Mouse (Mus musculus) midbrain, embryonic 16.5 days (tissue): ENCODE measurements around the gene Nme7. TPM values are rescaled to one million over a fixed set of nuclear protein-coding genes. Genes with fewer than 3 reads are reported as not detected.

Experiments used
- ATAC-seq: fragments of 200-750 bp; cut with Nextera tagmentation; 2 replicates; pipeline ENCODE4 v1.8.0; 2017; ENCODE audit warnings: moderate TSS enrichment
- H3K27ac ChIP-seq: fragments of 300-500 bp; sonication (generic); 2 replicates; pipeline ENCODE4 v1.5.1; 2014; ENCODE audit warnings: mild to moderate bottlenecking, low read length, mixed read lengths
- H3K27me3 ChIP-seq: fragments of 300-500 bp; sonication (generic); 2 replicates; pipeline ENCODE4 v1.6.1; 2014; ENCODE audit warnings: low read depth, low read length, mixed read lengths; ENCODE audit not compliant: control insufficient read depth, insufficient read depth
- H3K36me3 ChIP-seq: fragments of 300-500 bp; sonication (generic); 2 replicates; pipeline ENCODE4 v1.6.1; 2014; ENCODE audit warnings: mild to moderate bottlenecking, low read length, moderate library complexity, mixed read lengths; ENCODE audit not compliant: control insufficient read depth, insufficient read depth
- H3K4me1 ChIP-seq: fragments of 300-500 bp; sonication (generic); 2 replicates; pipeline ENCODE4 v1.6.1; 2014; ENCODE audit warnings: mild to moderate bottlenecking, low read length, mixed read lengths; ENCODE audit not compliant: control insufficient read depth, insufficient read depth
- H3K4me2 ChIP-seq: fragments of 300-500 bp; sonication (generic); 2 replicates; pipeline ENCODE4 v1.6.1; 2014; ENCODE audit warnings: mild to moderate bottlenecking, low read length, mixed read lengths
- H3K4me3 ChIP-seq: fragments of 300-500 bp; sonication (generic); 2 replicates; pipeline ENCODE4 v1.5.1; 2014; ENCODE audit warnings: low read depth, mild to moderate bottlenecking, low read length, moderate library complexity, mixed read lengths
- H3K9ac ChIP-seq: fragments of 300-500 bp; sonication (generic); 2 replicates; pipeline ENCODE4 v1.6.1; 2014; ENCODE audit warnings: low read depth, low read length, mixed read lengths
- H3K9me3 ChIP-seq: fragments of 300-500 bp; sonication (generic); replicated peaks from 2 replicates; pipeline ENCODE4 v1.6.1; 2014; ENCODE audit warnings: mild to moderate bottlenecking, low read length, mixed read lengths; ENCODE audit not compliant: control insufficient read depth, poor library complexity, severe bottlenecking
- WGBS: fragments of 180-500 bp; shearing (Covaris S2); extraction: QIAGEN DNeasy Blood & Tissue Kit; methylation state at CpG from one replicate; pipeline ENCODE4 v1.1.7; 2014; 5-methylcytosine and 5-hydroxymethylcytosine counted together
- polyA plus RNA-seq: library from polyadenylated mRNA; unstranded; fragments of >200 nt; fragmentation: Nextera tagmentation; extraction: Ambion mirVana; gene quantifications from 2 replicates; pipeline ENCODE4 v1.2.1, GENCODE M21; 2015

Nme7 gene
- polyA plus RNA-seq, 1 experiment from 2014 or later: 31.2 TPM

GRCm38 (mm10) chr1:164284007-164284406 is 19.9 kb upstream of the Nme7 start:
- Histone ChIP-seq H3K9me3 (no peaks in the 10 kb centered on the region), H3K27ac (no peak overlapping the region), H3K4me2 (no peak overlapping the region), H3K4me3 (no peak overlapping the region), H3K9ac (no peak overlapping the region), H3K36me3 (peaks cover 5% of the 10 kb centered on the region), H3K27me3 (no peaks in the 10 kb centered on the region), H3K4me1 (no peaks in the 10 kb centered on the region)
- 92% methylated on average over 3 of the region's 3 CpGs for WGBS
- ATAC-seq: no peak

DNA sequence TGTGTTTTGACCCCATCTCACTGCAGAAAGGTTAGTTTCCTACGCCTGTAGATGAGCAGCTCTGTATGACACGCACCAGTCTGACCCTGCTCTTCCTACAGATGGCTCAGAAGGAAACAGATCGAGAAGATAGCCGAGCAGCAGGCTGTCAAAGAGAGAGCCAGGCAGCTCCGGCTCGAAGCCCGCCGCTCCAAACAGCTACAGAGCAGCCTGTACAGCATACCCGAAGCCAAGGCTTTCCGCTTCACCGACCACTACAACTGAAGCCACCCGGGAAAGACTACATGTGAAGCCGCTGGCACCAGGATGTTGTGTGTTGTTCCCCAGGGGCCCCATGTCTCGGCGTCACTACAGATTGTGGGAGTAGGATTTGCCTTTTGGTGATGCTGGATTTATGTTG is 16.5 kb upstream of the Nme7 start:
- Histone ChIP-seq H3K4me2 (no peak overlapping the region), H3K4me3 (no peak overlapping the region), H3K4me1 (no peaks in the 10 kb centered on the region), H3K36me3 (peaks cover 12% of the 10 kb centered on the region; the same call in 1 of the 2 replicates), H3K27me3 (no peaks in the 10 kb centered on the region), H3K9me3 (no peaks in the 10 kb centered on the region), H3K27ac (no peak overlapping the region), H3K9ac (no peak overlapping the region)
- WGBS: 48% methylated on average over 15 of the region's 15 CpGs
- no peak for ATAC-seq

GRCm38 (mm10) chr1:164292040-164292439 is 11.9 kb upstream of the Nme7 start:
- Histone ChIP-seq H3K36me3 (peaks cover 17% of the 10 kb centered on the region), H3K9me3 (no peaks in the 10 kb centered on the region), H3K4me2 (no peak overlapping the region), H3K9ac (no peak overlapping the region), H3K27ac (no peak overlapping the region), H3K27me3 (no peaks in the 10 kb centered on the region), H3K4me1 (no peaks in the 10 kb centered on the region), H3K4me3 (no peak overlapping the region)
- 92% methylated on average over 5 of the region's 5 CpGs for WGBS
- no peak for ATAC-seq

DNA sequence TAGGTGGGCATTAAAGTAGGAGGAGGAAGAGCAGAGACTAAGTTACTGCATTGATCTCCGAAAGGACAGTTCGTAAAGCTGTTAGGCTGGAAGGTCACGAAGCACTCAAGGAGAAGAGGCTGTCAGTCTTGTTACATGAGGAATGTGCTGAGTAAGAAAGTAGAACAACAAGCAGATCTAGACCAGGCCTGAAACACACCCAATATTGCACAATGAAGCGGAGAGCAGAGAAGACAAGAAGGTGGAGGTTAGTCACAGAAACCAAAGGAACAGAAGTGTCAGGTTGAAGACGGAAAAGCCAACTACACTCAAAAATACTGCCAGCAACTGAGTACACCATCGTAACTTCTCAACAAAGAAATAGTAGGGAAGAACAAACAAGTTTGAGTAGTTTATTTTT is 9.8 kb upstream of the Nme7 start:
- peaks cover 31% of the 10 kb centered on the region for H3K36me3 ChIP-seq
- no peak overlapping the region for H3K27ac ChIP-seq
- H3K27me3 ChIP-seq: no peaks in the 10 kb centered on the region
- no peaks in the 10 kb centered on the region for H3K9me3 ChIP-seq
- no peak overlapping the region for H3K4me3 ChIP-seq
- WGBS: 97% methylated on average over 6 of the region's 6 CpGs
- ATAC-seq: no peak
- H3K9ac ChIP-seq: no peak overlapping the region
- H3K4me2 ChIP-seq: no peak overlapping the region
- no peaks in the 10 kb centered on the region for H3K4me1 ChIP-seq

DNA sequence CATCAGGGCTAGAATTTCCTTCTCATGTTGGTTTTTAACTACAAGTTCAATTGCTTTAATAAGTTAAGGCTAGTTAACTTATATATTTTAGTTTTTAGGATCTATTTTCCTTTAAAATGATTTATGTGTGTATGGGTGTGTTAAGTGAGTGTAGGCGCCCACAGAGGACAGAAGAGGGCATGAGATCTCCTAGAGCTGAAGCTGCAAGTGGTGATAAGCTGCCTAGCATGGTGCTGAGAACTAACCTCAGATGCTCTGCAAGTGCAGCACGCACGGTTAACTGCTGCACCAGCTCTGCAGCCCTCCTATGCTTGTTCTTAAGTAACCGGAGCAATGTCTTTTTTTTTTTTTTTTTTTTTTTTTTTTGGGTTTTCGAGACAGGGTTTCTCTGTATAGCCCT is 7.4 kb upstream of the Nme7 start:
- no peak overlapping the region for H3K4me3 ChIP-seq
- peaks cover 43% of the 10 kb centered on the region for H3K36me3 ChIP-seq
- no peaks in the 10 kb centered on the region for H3K27me3 ChIP-seq
- no peaks in the 10 kb centered on the region for H3K4me1 ChIP-seq
- no peak overlapping the region for H3K27ac ChIP-seq
- no peak for ATAC-seq
- no peak overlapping the region for H3K9ac ChIP-seq
- no peak overlapping the region for H3K4me2 ChIP-seq
- no peaks in the 10 kb centered on the region for H3K9me3 ChIP-seq
- WGBS: 98% methylated on average over 4 of the region's 5 CpGs

GRCm38 (mm10) chr1:164301949-164302348 is 2.0 kb upstream of the Nme7 start:
- WGBS: 96% methylated on average over 4 of the region's 4 CpGs
- Histone ChIP-seq H3K36me3 (peaks cover 39% of the 10 kb centered on the region), H3K27me3 (no peaks in the 10 kb centered on the region), H3K4me3 (no peak overlapping the region), H3K9me3 (no peaks in the 10 kb centered on the region), H3K27ac (no peak overlapping the region), H3K9ac (no peak overlapping the region), H3K4me2 (no peak overlapping the region), H3K4me1 (peaks cover 15% of the 10 kb centered on the region)
- no peak for ATAC-seq

DNA sequence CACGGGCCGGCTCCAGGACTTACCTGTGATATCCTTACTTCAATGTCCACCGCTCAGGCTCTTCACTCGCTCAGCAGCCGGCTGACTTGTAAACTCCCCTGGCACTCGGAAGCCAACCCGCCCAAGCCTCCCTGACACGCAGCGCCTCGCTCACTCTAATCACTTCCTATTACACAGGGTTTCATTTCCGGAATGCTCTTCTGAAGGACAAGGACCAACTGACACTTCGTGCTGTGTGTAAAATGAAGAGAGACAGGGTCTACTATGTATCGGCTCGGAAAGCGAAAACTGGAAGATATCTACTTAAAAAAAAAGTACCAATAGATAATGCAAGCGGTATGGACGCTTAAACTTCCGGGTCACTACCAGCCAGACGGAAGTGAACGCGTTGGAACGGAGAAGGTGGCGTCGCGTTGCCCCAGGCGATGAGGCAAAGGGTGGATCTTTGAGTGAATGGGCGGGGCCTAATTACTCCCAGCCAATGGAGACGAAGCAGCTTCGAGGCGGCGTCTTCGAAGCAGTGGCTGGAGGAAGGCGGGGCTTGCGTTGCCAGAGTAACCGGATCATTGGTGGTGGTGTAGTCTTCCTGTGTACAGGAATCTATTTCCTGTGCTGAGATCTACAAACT is 3.3 kb downstream of the Nme7 start, which contains the start of gene Blzf1:
TSS of gene Blzf1 (minus strand) at position 366 of the 628 bp plus-strand sequence.
- H3K4me2 ChIP-seq: peak within 1 kb of the TSS; percentile 96
- no peaks in the 10 kb centered on the region for H3K9me3 ChIP-seq
- WGBS: under 1% methylated on average over 35 of the region's 35 CpGs
- H3K4me1 ChIP-seq: peaks cover 24% of the 10 kb centered on the region
- H3K9ac ChIP-seq: peak within 1 kb of the TSS; percentile 61
- H3K4me3 ChIP-seq: peak within 1 kb of the TSS; percentile 59
- H3K36me3 ChIP-seq: peaks cover 8% of the 10 kb centered on the region
- ATAC-seq: peak; percentile 99
- H3K27me3 ChIP-seq: no peaks in the 10 kb centered on the region
- H3K27ac ChIP-seq: peak within 1 kb of the TSS; percentile 79

- Histone ChIP-seq H3K4me1 (peaks cover 24% of the 10 kb centered on the region), H3K27me3 (no peaks in the 10 kb centered on the region), H3K9me3 (no peaks in the 10 kb centered on the region), H3K36me3 (peaks cover 5% of the 10 kb centered on the region; the same call in 1 of the 2 replicates), H3K27ac (peak overlapping the region; percentile 79), H3K4me2 (peak overlapping the region; percentile 74), H3K4me3 (peak overlapping the region; percentile 59), H3K9ac (peak overlapping the region; percentile 61)
- 12% methylated on average over 10 of the region's 10 CpGs for WGBS
- ATAC-seq: peak; percentile 50
Measured at GRCm38 (mm10) chr1:164307922-164308321, 4.0 kb downstream of the Nme7 start.

DNA sequence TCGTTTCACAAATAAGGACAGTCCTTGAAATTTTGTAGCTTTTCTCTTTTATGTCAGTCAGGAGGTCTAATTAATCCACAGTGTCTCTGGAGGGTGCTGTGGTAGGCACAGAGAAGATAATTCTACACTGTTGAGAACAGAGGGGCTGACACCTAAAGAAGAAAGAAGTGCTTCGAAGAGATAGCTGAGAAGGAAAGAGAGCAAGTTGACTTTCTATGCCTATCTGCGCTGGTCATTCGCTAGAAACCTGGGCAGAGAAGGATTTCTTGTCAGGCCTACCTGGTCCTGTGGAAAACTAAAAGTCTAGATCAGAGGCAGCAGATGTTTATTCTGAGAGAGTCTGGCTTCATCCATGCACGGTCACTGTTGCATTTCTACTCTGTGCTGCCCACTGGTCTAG is 10.2 kb downstream of the Nme7 start:
- no peak overlapping the region for H3K4me3 ChIP-seq
- ATAC-seq: no peak
- no peaks in the 10 kb centered on the region for H3K27me3 ChIP-seq
- H3K4me1 ChIP-seq: peaks cover 2% of the 10 kb centered on the region; the same call in 1 of the 2 replicates
- 88% methylated on average over 5 of the region's 5 CpGs for WGBS
- no peak overlapping the region for H3K9ac ChIP-seq
- no peak overlapping the region for H3K27ac ChIP-seq
- no peak overlapping the region for H3K4me2 ChIP-seq
- no peaks in the 10 kb centered on the region for H3K9me3 ChIP-seq
- peaks cover 6% of the 10 kb centered on the region; the same call in 1 of the 2 replicates for H3K36me3 ChIP-seq
